Mouse (Mus musculus): ENCODE results near the gene Nkx6-1.

Gene Nkx6-1

DNA sequence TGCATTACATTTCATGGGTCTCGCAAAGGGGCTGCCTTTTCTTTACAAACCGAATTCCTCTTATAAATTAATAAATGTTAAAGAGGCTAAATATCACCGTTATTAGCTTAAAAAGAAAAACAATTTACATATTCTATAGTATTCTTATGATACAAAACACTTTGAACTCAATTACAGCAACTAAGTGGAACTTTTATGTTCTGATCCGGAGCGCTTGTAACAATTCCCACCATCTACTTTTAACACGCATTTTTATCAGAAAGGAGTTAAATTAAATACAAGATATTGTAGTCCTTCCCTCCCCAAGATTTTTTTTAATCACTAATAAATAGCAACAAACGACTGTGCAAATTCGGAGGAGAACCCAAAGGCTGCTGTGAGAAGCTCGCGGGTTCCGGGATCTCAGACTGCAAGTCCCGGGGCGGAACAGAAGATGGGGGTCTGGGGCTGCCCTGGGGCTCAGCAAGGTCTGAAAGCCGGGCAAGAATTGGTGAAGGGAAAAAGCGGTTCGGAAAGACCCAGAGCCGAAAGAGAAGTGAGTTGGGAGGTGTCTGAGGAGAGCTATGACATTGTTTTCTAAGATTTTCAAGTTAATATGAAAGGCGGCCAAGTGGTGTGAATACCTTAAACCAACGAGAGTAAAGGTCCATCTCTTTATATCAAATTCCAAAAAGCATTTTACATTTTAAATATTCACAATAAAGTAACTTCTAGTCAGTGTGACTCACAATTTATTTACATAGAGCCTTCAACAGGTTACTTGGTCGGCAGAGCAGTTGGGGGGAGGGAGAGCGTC, 6.4 kb downstream of the Nkx6-1 start:
- DNase-seq, result no peak

DNA sequence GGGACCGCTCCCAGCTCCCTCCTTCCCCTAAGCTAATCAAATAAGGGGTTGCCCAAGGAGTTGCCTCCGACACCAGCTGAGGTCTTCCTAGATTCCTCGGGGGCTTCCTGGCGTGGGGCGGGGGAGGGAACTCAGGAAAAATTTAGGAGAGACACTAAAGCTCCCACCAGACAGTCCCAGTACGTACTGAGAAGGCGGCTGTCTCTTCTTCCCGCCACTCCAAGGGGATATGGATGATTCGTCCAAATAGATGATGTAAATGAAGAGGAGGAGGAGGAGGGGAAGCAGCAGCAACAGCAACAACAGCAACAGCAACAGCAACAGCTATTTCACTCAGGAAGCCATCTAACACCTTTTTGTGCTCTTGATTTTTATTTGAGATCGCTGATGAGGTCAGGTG, 7.1 kb downstream of the Nkx6-1 start:
- DNase-seq, result no peak

DNA sequence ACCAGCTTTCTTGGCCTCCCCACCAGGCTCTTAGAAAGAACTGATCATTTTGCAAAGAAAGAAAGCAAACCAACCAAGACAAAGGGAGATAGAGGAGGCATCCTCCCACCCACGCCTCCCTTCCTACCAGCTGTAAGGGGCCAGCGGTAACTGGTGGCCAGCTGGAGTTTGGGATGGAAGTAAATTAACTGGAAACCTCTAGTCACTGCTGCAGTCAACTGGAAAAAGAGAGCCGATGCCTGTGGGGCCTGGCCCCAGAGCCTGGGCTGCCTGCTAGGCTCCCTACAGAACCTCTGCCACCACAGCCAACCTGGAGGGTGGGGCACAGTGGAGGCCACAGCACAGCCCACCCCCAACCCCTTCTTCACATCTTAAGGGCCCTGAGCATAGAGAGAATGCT, 8.7 kb downstream of the Nkx6-1 start:
- DNase-seq, result no peak

DNA sequence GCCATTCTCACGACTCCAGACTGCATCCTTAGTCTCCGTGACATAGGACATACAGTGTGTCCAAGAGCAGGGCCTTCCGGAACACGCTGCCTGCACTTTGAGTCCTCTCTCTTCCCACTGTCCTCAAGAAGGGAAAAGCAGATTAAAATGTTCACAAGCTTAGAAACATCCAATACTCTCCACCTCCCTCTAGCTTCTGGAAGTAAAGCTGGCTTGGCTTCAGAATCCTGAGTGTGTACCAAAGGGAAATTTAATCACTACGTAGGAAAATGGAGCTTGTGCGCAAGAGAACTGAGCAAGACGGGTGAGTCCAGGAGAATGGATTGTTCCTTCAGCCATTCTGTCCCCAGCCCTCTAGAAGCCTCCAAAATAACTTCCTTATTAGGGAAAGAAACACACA, 9.4 kb downstream of the Nkx6-1 start:
- DNase-seq, result no peak

DNA sequence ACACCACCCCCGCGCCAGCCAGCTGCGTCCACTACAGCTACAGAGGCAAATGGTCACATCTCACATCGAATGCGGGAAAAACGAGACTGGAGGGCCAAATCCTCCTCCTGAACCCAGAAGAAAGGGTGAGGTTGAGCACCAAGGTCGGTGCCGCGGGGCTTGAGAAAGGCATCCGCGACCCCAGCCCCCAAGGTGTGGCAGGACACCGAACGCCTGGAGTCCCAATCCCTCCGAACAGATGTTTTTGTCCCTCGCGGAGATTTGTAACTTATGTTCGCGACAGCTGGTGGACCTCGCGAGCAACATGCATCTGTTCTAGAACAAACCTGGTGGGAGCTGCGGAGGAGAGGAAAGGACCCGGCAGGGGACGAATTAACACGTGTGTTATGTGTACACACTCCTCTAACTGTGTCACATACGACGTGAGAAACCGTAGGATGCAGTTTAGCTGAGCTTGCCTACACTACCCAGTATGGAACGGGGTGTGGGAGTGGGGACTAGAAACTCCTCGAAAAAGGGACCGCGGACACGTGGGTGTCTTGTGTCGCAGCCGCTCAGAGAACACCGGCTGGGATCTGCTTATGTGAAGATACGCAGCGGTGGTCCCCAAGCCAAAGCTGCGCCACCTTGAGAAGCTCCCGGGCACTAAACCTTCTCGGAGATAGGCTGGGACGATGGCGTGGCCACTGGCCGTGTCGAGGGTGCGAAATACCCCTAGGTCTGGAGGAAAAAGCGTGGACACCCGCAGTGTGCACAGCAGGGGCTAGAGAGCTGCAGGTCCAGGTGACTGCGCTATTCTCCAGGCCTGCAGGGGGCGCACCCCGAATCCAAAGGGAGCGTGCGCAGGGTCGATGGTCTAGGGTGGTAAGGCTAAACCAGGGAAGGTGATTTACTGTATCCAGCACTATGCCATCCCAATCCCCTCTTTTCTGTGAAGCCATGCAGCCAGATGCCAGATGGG, 16.8 kb downstream of the Nkx6-1 start:
- no peak for DNase-seq

DNA sequence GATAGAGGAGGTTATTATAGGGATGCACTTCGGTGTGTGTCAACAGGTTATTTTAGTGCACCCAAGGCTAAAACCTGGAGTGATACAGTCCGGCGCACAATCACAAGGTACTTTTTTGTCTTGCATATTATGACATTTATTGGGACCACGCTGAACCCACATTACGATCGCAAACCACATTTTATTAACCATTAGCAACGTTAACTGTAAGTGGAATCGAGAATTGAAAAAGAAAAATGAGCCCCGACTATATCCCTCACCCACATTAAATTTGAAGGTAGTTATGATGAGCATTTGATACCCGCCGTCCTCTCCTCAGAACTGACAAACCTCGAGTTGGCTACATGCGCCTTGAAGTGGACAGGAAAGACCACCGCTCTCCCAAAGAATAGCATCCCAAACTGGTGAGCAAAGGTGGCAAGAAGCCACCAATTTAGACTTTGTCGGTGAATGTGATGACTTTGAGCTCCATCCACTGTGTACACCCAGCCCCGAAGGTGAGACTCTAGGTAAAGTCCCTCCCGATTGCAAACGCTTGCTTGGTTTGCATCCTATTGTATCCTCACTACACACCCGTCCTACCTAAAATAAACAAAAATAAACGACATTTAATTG, 17.7 kb downstream of the Nkx6-1 start:
- DNase-seq, result no peak

DNA sequence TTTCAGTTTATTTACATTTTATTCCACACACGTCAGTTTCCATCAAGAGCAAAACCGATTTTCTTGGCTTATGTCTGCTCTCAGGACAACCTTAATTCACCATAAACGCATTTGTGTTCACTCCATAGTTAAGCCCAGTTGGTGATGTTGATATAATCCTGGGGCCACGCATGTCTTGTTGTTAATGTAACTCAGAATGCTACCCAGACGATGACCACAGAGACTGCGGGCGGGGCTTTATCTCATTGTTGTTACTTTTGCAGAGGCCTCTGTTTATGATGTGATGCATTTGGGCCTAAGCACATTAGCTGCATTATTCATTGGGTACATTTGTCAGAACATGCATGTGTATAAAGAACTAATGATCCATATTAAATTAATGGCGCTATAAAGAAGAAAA, 19.7 kb downstream of the Nkx6-1 start:
- no peak for DNase-seq

DNA sequence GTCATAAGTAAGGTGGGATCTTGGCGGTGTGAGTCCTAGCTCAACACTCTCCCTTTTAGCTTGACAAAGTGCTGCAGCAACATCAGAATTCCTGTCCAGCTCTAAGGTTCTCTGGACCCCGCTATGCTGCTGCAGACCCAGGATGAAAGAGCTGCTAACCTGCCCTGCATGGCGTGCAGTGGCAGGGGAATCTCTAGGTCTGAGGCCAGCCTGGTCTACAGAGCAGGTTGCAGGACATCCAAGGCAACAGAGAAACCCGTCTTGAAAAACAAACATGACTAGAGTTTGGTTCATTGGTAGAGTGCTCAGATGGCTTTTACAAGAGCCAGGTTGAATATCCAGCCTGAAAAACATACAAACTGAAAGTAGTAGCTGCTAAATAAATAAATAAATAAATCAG, 26.7 kb downstream of the Nkx6-1 start:
- no peak for DNase-seq
